Mouse (Mus musculus): ENCODE data around the gene Sec24b. TPM values are rescaled to one million over a fixed set of nuclear protein-coding genes. Genes with fewer than 3 reads are reported as not detected.
A peak's percentile ranks its signal among the peaks of the same experiment; 100 is the strongest.

The Sec24b gene
- polyA plus RNA-seq, 1 experiment from 2014 or later = 32.9 TPM

- 86% methylated on average over 7 of the region's 7 CpGs for WGBS
These were observed 63.4 kb downstream of the Sec24b start for GRCm38 (mm10) chr3:129998001-129998400.

DNA sequence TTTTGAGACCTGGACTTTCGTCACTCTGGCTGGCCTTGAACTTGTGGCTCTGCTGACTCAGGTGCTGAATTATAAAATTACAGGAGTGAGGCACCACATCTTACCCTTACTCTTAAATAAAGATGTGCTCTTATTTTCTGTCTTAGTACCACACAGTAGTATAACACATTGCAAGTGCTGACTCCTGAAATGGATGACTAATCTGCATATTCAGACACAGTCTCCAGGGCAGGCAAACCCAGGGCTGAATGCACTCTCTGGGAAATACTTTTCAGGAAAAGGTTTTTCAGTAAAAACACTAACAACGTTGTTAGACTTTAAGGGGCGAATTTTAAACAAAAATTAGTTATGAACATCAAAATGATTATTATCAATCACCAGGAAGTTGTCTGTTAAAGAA lies 64.0 kb downstream of the Sec24b start:
- Histone ChIP-seq H3K4me3 (ENCODE audit: low read depth, low read length) (no peak overlapping the region), H3K27me3 (ENCODE audit: control insufficient read depth, insufficient read depth, low read depth, low read length) (no peaks in the 10 kb centered on the region), H3K27ac (ENCODE audit: low read length) (no peak overlapping the region), H3K9ac (ENCODE audit: low read depth, low read length) (no peak overlapping the region), H3K36me3 (ENCODE audit: control insufficient read depth, insufficient read depth, low read length) (peaks cover 42% of the 10 kb centered on the region), H3K4me2 (ENCODE audit: low read length) (no peak overlapping the region), H3K4me1 (ENCODE audit: control insufficient read depth, insufficient read depth, low read length) (no peaks in the 10 kb centered on the region), H3K9me3 (replicated peaks; ENCODE audit: control insufficient read depth, low read length, poor library complexity, severe bottlenecking) (no peaks in the 10 kb centered on the region)
- no peak for ATAC-seq
- WGBS = 88% methylated on average over 3 of the region's 3 CpGs

More at GRCm38 (mm10) chr3:129998001-129998400, 63.4 kb downstream of the Sec24b start:
- Histone ChIP-seq H3K4me1 (ENCODE audit: control insufficient read depth, insufficient read depth, low read length) (no peaks in the 10 kb centered on the region), H3K27me3 (ENCODE audit: control insufficient read depth, insufficient read depth, low read depth, low read length) (no peaks in the 10 kb centered on the region), H3K4me2 (ENCODE audit: low read length) (no peak overlapping the region), H3K27ac (ENCODE audit: low read length) (no peak overlapping the region), H3K9me3 (replicated peaks; ENCODE audit: control insufficient read depth, low read length, poor library complexity, severe bottlenecking) (no peaks in the 10 kb centered on the region), H3K9ac (ENCODE audit: low read depth, low read length) (no peak overlapping the region), H3K36me3 (ENCODE audit: control insufficient read depth, insufficient read depth, low read length) (peaks cover 41% of the 10 kb centered on the region), H3K4me3 (ENCODE audit: low read depth, low read length) (no peak overlapping the region)
- ATAC-seq = no peak

GRCm38 (mm10) chr3:129987297-129987696 lies 74.1 kb downstream of the Sec24b start:
- ATAC-seq = no peak
- Histone ChIP-seq H3K27ac (ENCODE audit: low read length) (no peak overlapping the region), H3K4me1 (ENCODE audit: control insufficient read depth, insufficient read depth, low read length) (no peaks in the 10 kb centered on the region), H3K27me3 (ENCODE audit: control insufficient read depth, insufficient read depth, low read depth, low read length) (no peaks in the 10 kb centered on the region), H3K4me2 (ENCODE audit: low read length) (no peak overlapping the region), H3K9me3 (replicated peaks; ENCODE audit: control insufficient read depth, low read length, poor library complexity, severe bottlenecking) (no peaks in the 10 kb centered on the region), H3K9ac (ENCODE audit: low read depth, low read length) (no peak overlapping the region), H3K4me3 (ENCODE audit: low read depth, low read length) (no peak overlapping the region), H3K36me3 (ENCODE audit: control insufficient read depth, insufficient read depth, low read length) (peaks cover 57% of the 10 kb centered on the region)
- 96% methylated on average over 13 of the region's 13 CpGs for WGBS

DNA sequence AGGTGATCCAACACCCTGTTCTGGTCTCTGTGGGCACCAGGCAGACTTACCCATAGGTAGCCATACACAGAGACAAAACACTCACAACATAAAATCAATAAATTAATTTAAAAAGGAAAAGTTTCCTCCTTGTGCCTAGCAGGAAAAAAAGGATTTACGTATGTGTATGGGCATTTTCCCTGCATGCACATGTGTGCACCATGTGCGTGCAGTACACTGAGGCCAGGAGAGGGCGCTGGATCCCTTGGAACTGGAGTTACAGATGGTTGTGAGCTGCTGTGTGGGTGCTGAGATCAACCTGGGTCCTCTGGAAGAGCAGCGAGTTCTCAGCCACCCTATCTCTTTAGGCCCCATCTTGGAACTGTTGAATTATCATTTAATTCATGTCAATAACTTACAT lies 76.0 kb downstream of the Sec24b start:
- Histone ChIP-seq H3K9ac (ENCODE audit: low read depth, low read length) (no peak overlapping the region), H3K4me3 (ENCODE audit: low read depth, low read length) (no peak overlapping the region), H3K4me2 (ENCODE audit: low read length) (no peak overlapping the region), H3K27ac (ENCODE audit: low read length) (no peak overlapping the region), H3K27me3 (ENCODE audit: control insufficient read depth, insufficient read depth, low read depth, low read length) (no peaks in the 10 kb centered on the region), H3K36me3 (ENCODE audit: control insufficient read depth, insufficient read depth, low read length) (peaks cover 61% of the 10 kb centered on the region), H3K4me1 (ENCODE audit: control insufficient read depth, insufficient read depth, low read length) (no peaks in the 10 kb centered on the region), H3K9me3 (replicated peaks; ENCODE audit: control insufficient read depth, low read length, poor library complexity, severe bottlenecking) (no peaks in the 10 kb centered on the region)
- no peak for ATAC-seq
- WGBS = 86% methylated on average over 4 of the region's 4 CpGs

GRCm38 (mm10) chr3:129984797-129985196 lies 76.6 kb downstream of the Sec24b start:
- no peak overlapping the region for H3K27ac ChIP-seq (ENCODE audit: low read length)
- ATAC-seq = no peak
- peaks cover 56% of the 10 kb centered on the region for H3K36me3 ChIP-seq (ENCODE audit: control insufficient read depth, insufficient read depth, low read length)
- H3K4me3 ChIP-seq (ENCODE audit: low read depth, low read length) = no peak overlapping the region
- H3K9ac ChIP-seq (ENCODE audit: low read depth, low read length) = no peak overlapping the region
- no peak overlapping the region for H3K4me2 ChIP-seq (ENCODE audit: low read length)
- WGBS = 94% methylated on average over 5 of the region's 5 CpGs
- no peaks in the 10 kb centered on the region for H3K27me3 ChIP-seq (ENCODE audit: control insufficient read depth, insufficient read depth, low read depth, low read length)
- H3K4me1 ChIP-seq (ENCODE audit: control insufficient read depth, insufficient read depth, low read length) = no peaks in the 10 kb centered on the region
- no peaks in the 10 kb centered on the region for H3K9me3 ChIP-seq (replicated peaks; ENCODE audit: control insufficient read depth, low read length, poor library complexity, severe bottlenecking)

GRCm38 (mm10) chr3:129982271-129982670 lies 79.1 kb downstream of the Sec24b start:
- no peak for ATAC-seq
- no peak overlapping the region for H3K4me2 ChIP-seq (ENCODE audit: low read length)
- no peaks in the 10 kb centered on the region for H3K4me1 ChIP-seq (ENCODE audit: control insufficient read depth, insufficient read depth, low read length)
- H3K9me3 ChIP-seq (replicated peaks; ENCODE audit: control insufficient read depth, low read length, poor library complexity, severe bottlenecking) = no peaks in the 10 kb centered on the region
- peaks cover 31% of the 10 kb centered on the region for H3K36me3 ChIP-seq (ENCODE audit: control insufficient read depth, insufficient read depth, low read length)
- H3K9ac ChIP-seq (ENCODE audit: low read depth, low read length) = no peak overlapping the region
- 78% methylated on average over 5 of the region's 5 CpGs for WGBS
- no peaks in the 10 kb centered on the region for H3K27me3 ChIP-seq (ENCODE audit: control insufficient read depth, insufficient read depth, low read depth, low read length)
- no peak overlapping the region for H3K27ac ChIP-seq (ENCODE audit: low read length)
- no peak overlapping the region for H3K4me3 ChIP-seq (ENCODE audit: low read depth, low read length)

DNA sequence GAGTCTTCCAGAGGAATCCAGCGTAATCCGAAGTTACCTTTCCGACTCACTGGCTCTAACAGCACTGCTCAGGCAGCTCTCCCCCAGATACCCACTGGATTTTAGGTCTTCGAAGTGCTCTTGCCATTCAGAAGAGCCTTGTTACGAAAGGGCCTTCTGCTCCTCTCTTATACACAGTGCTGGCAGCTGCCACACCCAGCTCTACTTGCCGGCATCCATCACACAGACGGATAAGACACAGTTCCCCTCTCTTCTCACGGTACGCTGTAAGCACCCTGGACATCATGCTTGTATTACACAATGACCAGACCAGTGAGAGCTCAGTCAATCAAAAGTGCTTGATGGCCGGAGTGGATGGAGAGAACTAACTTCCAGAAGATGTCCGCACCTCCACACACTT lies 79.6 kb downstream of the Sec24b start:
- Histone ChIP-seq H3K4me2 (ENCODE audit: low read length) (no peak overlapping the region), H3K4me3 (ENCODE audit: low read depth, low read length) (no peak overlapping the region), H3K9ac (ENCODE audit: low read depth, low read length) (no peak overlapping the region), H3K4me1 (ENCODE audit: control insufficient read depth, insufficient read depth, low read length) (no peaks in the 10 kb centered on the region), H3K36me3 (ENCODE audit: control insufficient read depth, insufficient read depth, low read length) (peaks cover 26% of the 10 kb centered on the region), H3K27me3 (ENCODE audit: control insufficient read depth, insufficient read depth, low read depth, low read length) (no peaks in the 10 kb centered on the region), H3K27ac (ENCODE audit: low read length) (no peak overlapping the region), H3K9me3 (replicated peaks; ENCODE audit: control insufficient read depth, low read length, poor library complexity, severe bottlenecking) (no peaks in the 10 kb centered on the region)
- 88% methylated on average over 11 of the region's 11 CpGs for WGBS
- ATAC-seq = 0 out of 2 replicates have a peak, but pooled peaks have one; percentile 55

DNA sequence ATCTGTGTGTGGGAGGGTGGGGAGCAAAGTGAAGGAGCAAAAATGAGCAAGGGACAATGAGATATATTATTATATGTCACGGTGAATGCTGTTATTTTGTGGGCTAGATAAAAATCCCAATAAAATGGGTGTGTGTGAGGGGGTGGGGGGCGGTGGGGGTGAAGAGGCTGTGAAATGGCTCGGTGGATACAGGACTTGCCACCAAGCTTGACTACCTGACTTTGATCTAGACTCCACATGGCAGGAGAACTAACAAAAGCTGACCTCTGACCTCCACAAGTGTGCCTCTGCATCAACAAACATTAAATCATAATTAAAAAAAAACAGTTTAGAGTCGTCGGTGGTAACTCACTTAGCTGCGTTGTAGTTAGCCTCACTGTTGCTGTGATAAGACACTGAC lies 81.8 kb downstream of the Sec24b start:
- no peaks in the 10 kb centered on the region for H3K27me3 ChIP-seq (ENCODE audit: control insufficient read depth, insufficient read depth, low read depth, low read length)
- no peak overlapping the region for H3K4me2 ChIP-seq (ENCODE audit: low read length)
- H3K4me1 ChIP-seq (ENCODE audit: control insufficient read depth, insufficient read depth, low read length) = no peaks in the 10 kb centered on the region
- no peaks in the 10 kb centered on the region for H3K9me3 ChIP-seq (replicated peaks; ENCODE audit: control insufficient read depth, low read length, poor library complexity, severe bottlenecking)
- peaks cover 19% of the 10 kb centered on the region; the same call in 1 of the 2 replicates for H3K36me3 ChIP-seq (ENCODE audit: control insufficient read depth, insufficient read depth, low read length)
- no peak overlapping the region for H3K4me3 ChIP-seq (ENCODE audit: low read depth, low read length)
- no peak overlapping the region for H3K9ac ChIP-seq (ENCODE audit: low read depth, low read length)
- H3K27ac ChIP-seq (ENCODE audit: low read length) = no peak overlapping the region
- ATAC-seq = no peak
- WGBS = 65% methylated on average over 6 of the region's 6 CpGs

DNA sequence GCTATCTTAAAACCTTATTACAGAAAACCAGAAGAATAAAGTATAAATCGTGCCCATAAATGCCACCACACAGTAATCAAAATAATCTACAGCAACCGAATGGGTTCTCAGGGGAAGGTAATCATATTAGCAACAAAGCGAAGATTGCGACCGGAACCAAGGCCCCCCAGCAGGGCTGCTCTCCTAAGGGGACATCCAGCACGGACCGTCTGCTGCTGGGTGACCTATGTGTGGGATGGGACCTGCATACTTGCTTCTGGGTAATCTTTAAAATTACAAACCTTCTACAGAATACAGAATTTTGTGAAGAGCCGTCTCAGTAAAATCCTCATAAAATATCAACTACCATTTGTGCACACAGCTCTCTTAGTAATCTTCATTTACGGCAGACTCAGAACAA lies 82.6 kb downstream of the Sec24b start:
- Histone ChIP-seq H3K4me1 (ENCODE audit: control insufficient read depth, insufficient read depth, low read length) (no peaks in the 10 kb centered on the region), H3K9me3 (replicated peaks; ENCODE audit: control insufficient read depth, low read length, poor library complexity, severe bottlenecking) (no peaks in the 10 kb centered on the region), H3K27me3 (ENCODE audit: control insufficient read depth, insufficient read depth, low read depth, low read length) (no peaks in the 10 kb centered on the region), H3K27ac (ENCODE audit: low read length) (no peak overlapping the region), H3K4me3 (ENCODE audit: low read depth, low read length) (no peak overlapping the region), H3K9ac (ENCODE audit: low read depth, low read length) (no peak overlapping the region), H3K4me2 (ENCODE audit: low read length) (no peak overlapping the region), H3K36me3 (ENCODE audit: control insufficient read depth, insufficient read depth, low read length) (peaks cover 16% of the 10 kb centered on the region; the same call in 1 of the 2 replicates)
- ATAC-seq = no peak
- WGBS = 81% methylated on average over 9 of the region's 9 CpGs

Measured in midbrain, embryonic 16.5 days (tissue).